Mouse (Mus musculus) right cerebral cortex, postnatal 36 days (tissue): ENCODE measurements at regions not wholly inside any gene's neighbourhood (a gene's known extent, or its start where the extent isn't known, plus 50 kb on each side); places are given as distances from the start of the nearest gene placed in this dataset.

Source experiments
- DNase-seq, 2 experiments: peaks; one replicate each; pipeline ENCODE4 v3.0.0; 2022; ENCODE audit warnings: low spot score in 2 of 2, mixed read lengths in 1 of 2

GRCm38 (mm10) chr16:12359116-12359515, 375.2 kb downstream of the Shisa9 start:
- no peak for DNase-seq

GRCm38 (mm10) chr16:12389545-12389944, 405.6 kb downstream of the Shisa9 start:
- peak; percentile 34 to 39 for DNase-seq

- no peak for DNase-seq
Measured at GRCm38 (mm10) chr16:12435697-12436221, 451.8 kb downstream of the Shisa9 start.

GRCm38 (mm10) chr16:12438622-12439021, 454.7 kb downstream of the Shisa9 start:
- no peak for DNase-seq

- peak; percentile 18 to 46 for DNase-seq
Measured at GRCm38 (mm10) chr16:12454791-12455190, 470.9 kb downstream of the Shisa9 start.
